Mouse (Mus musculus): Measurements from ENCODE around the gene Mrpl46. TPM values are rescaled to one million over a fixed set of nuclear protein-coding genes. Genes with fewer than 3 reads are reported as not detected.
A peak's percentile ranks its signal among the peaks of the same experiment; 100 is the strongest.

Mrpl46 gene
- polyA plus RNA-seq, 1 experiment from 2014 or later: 58.7 TPM

GRCm38 (mm10) chr7:78794571-78795092 lies 11.3 kb upstream of the Mrpl46 start:
- no peak overlapping the region for H3K4me2 ChIP-seq
- WGBS: 83% methylated on average over 6 of the region's 6 CpGs
- no peak overlapping the region for H3K27ac ChIP-seq (replicated peaks)
- no peak overlapping the region for H3K4me3 ChIP-seq
- no peaks in the 10 kb centered on the region for H3K27me3 ChIP-seq
- 0 out of 2 replicates have a peak overlapping the region, but pooled peaks have one; percentile 3 for H3K9ac ChIP-seq
- H3K36me3 ChIP-seq: peaks cover 22% of the 10 kb centered on the region
- no peak for ATAC-seq (ENCODE audit: low read depth)
- no peaks in the 10 kb centered on the region for H3K9me3 ChIP-seq
- peaks cover 17% of the 10 kb centered on the region for H3K4me1 ChIP-seq (replicated peaks)

GRCm38 (mm10) chr7:78793895-78794570 lies 10.7 kb upstream of the Mrpl46 start:
- Histone ChIP-seq H3K36me3 (peaks cover 28% of the 10 kb centered on the region), H3K27me3 (no peaks in the 10 kb centered on the region), H3K4me3 (no peak overlapping the region), H3K4me2 (no peak overlapping the region), H3K9ac (no peak overlapping the region), H3K27ac (replicated peaks) (no peak overlapping the region), H3K9me3 (no peaks in the 10 kb centered on the region), H3K4me1 (replicated peaks) (peaks cover 17% of the 10 kb centered on the region)
- 89% methylated on average over 13 of the region's 13 CpGs for WGBS
- ATAC-seq (ENCODE audit: low read depth): no peak

GRCm38 (mm10) chr7:78791359-78792222 lies 8.3 kb upstream of the Mrpl46 start:
- no peak overlapping the region for H3K27ac ChIP-seq (replicated peaks)
- peak; percentile 77 for ATAC-seq (ENCODE audit: low read depth)
- H3K9ac ChIP-seq: no peak overlapping the region
- H3K27me3 ChIP-seq: no peaks in the 10 kb centered on the region
- peaks cover 41% of the 10 kb centered on the region for H3K36me3 ChIP-seq
- H3K4me3 ChIP-seq: no peak overlapping the region
- 85% methylated on average over 15 of the region's 15 CpGs for WGBS
- H3K9me3 ChIP-seq: no peaks in the 10 kb centered on the region
- peaks cover 8% of the 10 kb centered on the region for H3K4me1 ChIP-seq (replicated peaks)
- H3K4me2 ChIP-seq: no peak overlapping the region

GRCm38 (mm10) chr7:78787793-78788380 lies 4.6 kb upstream of the Mrpl46 start:
- no peak overlapping the region for H3K4me3 ChIP-seq
- H3K36me3 ChIP-seq: peaks cover 42% of the 10 kb centered on the region
- no peaks in the 10 kb centered on the region for H3K27me3 ChIP-seq
- WGBS: 93% methylated on average over 12 of the region's 12 CpGs
- H3K4me1 ChIP-seq (replicated peaks): peaks cover 38% of the 10 kb centered on the region
- H3K9me3 ChIP-seq: no peaks in the 10 kb centered on the region
- H3K9ac ChIP-seq: no peak overlapping the region
- no peak overlapping the region for H3K4me2 ChIP-seq
- ATAC-seq (ENCODE audit: low read depth): no peak
- no peak overlapping the region for H3K27ac ChIP-seq (replicated peaks)

GRCm38 (mm10) chr7:78785906-78786305 lies 2.6 kb upstream of the Mrpl46 start:
- no peaks in the 10 kb centered on the region for H3K9me3 ChIP-seq
- no peak overlapping the region for H3K4me3 ChIP-seq
- WGBS: 69% methylated on average over 5 of the region's 5 CpGs
- no peak overlapping the region for H3K4me2 ChIP-seq
- H3K27me3 ChIP-seq: no peaks in the 10 kb centered on the region
- no peak for ATAC-seq (ENCODE audit: low read depth)
- H3K36me3 ChIP-seq: peaks cover 29% of the 10 kb centered on the region
- peaks cover 51% of the 10 kb centered on the region for H3K4me1 ChIP-seq (replicated peaks)
- H3K27ac ChIP-seq (replicated peaks): peak overlapping the region; percentile 73
- no peak overlapping the region for H3K9ac ChIP-seq

- no peaks in the 10 kb centered on the region for H3K9me3 ChIP-seq
- no peak overlapping the region for H3K27ac ChIP-seq (replicated peaks)
- H3K4me1 ChIP-seq (replicated peaks): peaks cover 17% of the 10 kb centered on the region
- no peaks in the 10 kb centered on the region for H3K27me3 ChIP-seq
- 93% methylated on average over 5 of the region's 5 CpGs for WGBS
- peaks cover 64% of the 10 kb centered on the region for H3K36me3 ChIP-seq
- no peak for ATAC-seq (ENCODE audit: low read depth)
- no peak overlapping the region for H3K4me2 ChIP-seq
- H3K4me3 ChIP-seq: no peak overlapping the region
- no peak overlapping the region for H3K9ac ChIP-seq
Measured at GRCm38 (mm10) chr7:78778741-78779140, 4.6 kb downstream of the Mrpl46 start.

- WGBS: 89% methylated on average over 5 of the region's 5 CpGs
- no peak overlapping the region for H3K4me3 ChIP-seq
Measured at GRCm38 (mm10) chr7:78770936-78771335, 12.4 kb downstream of the Mrpl46 start.

GRCm38 (mm10) chr7:78769075-78769652 lies 14.2 kb downstream of the Mrpl46 start:
- H3K4me1 ChIP-seq (replicated peaks): 0 out of 2 replicates have a peak, but pooled peaks cover 5% of the 10 kb centered on the region
- no peak overlapping the region for H3K4me2 ChIP-seq
- H3K27me3 ChIP-seq: no peaks in the 10 kb centered on the region
- ATAC-seq (ENCODE audit: low read depth): no peak
- 78% methylated on average over 7 of the region's 7 CpGs for WGBS
- H3K36me3 ChIP-seq: peaks cover 18% of the 10 kb centered on the region
- no peak overlapping the region for H3K27ac ChIP-seq (replicated peaks)
- no peak overlapping the region for H3K9ac ChIP-seq
- no peak overlapping the region for H3K4me3 ChIP-seq
- H3K9me3 ChIP-seq: no peaks in the 10 kb centered on the region

More at GRCm38 (mm10) chr7:78770936-78771335, 12.4 kb downstream of the Mrpl46 start:
- no peaks in the 10 kb centered on the region for H3K27me3 ChIP-seq
- peaks cover 34% of the 10 kb centered on the region for H3K36me3 ChIP-seq
- no peak overlapping the region for H3K9ac ChIP-seq
- no peak for ATAC-seq (ENCODE audit: low read depth)
- H3K27ac ChIP-seq (replicated peaks): no peak overlapping the region
- H3K9me3 ChIP-seq: no peaks in the 10 kb centered on the region
- H3K4me2 ChIP-seq: no peak overlapping the region
- 0 out of 2 replicates have a peak, but pooled peaks cover 2% of the 10 kb centered on the region for H3K4me1 ChIP-seq (replicated peaks)

GRCm38 (mm10) chr7:78767929-78768531 lies 15.3 kb downstream of the Mrpl46 start:
- Histone ChIP-seq H3K36me3 (peaks cover 6% of the 10 kb centered on the region; the same call in 1 of the 2 replicates), H3K4me3 (no peak overlapping the region), H3K9ac (no peak overlapping the region), H3K27me3 (no peaks in the 10 kb centered on the region), H3K9me3 (no peaks in the 10 kb centered on the region), H3K4me2 (no peak overlapping the region), H3K27ac (replicated peaks) (no peak overlapping the region), H3K4me1 (replicated peaks) (0 out of 2 replicates have a peak, but pooled peaks cover 5% of the 10 kb centered on the region)
- ATAC-seq (ENCODE audit: low read depth): no peak
- 82% methylated on average over 12 of the region's 12 CpGs for WGBS

GRCm38 (mm10) chr7:78766019-78766683 lies 17.2 kb downstream of the Mrpl46 start:
- 0 out of 2 replicates have a peak overlapping the region, but pooled peaks have one; percentile 46 for H3K9ac ChIP-seq
- peak; percentile 66 for ATAC-seq (ENCODE audit: low read depth)
- no peaks in the 10 kb centered on the region for H3K36me3 ChIP-seq
- 0 out of 2 replicates have a peak, but pooled peaks cover 5% of the 10 kb centered on the region for H3K4me1 ChIP-seq (replicated peaks)
- peak overlapping the region; percentile 33; the same call in 1 of the 2 replicates for H3K4me2 ChIP-seq
- H3K4me3 ChIP-seq: no peak overlapping the region
- 23% methylated on average over 18 of the region's 18 CpGs for WGBS
- H3K27me3 ChIP-seq: no peaks in the 10 kb centered on the region
- H3K9me3 ChIP-seq: no peaks in the 10 kb centered on the region
- no peak overlapping the region for H3K27ac ChIP-seq (replicated peaks)

GRCm38 (mm10) chr7:78765215-78765631 lies 18.1 kb downstream of the Mrpl46 start:
- Histone ChIP-seq H3K27me3 (no peaks in the 10 kb centered on the region), H3K27ac (replicated peaks) (no peak overlapping the region), H3K4me3 (no peak overlapping the region), H3K4me2 (no peak overlapping the region), H3K36me3 (no peaks in the 10 kb centered on the region), H3K9me3 (no peaks in the 10 kb centered on the region), H3K4me1 (replicated peaks) (0 out of 2 replicates have a peak, but pooled peaks cover 5% of the 10 kb centered on the region), H3K9ac (no peak overlapping the region)
- 82% methylated on average over 5 of the region's 5 CpGs for WGBS
- no peak for ATAC-seq (ENCODE audit: low read depth)
